Comparison of ENCODE assay signal across 24 mouse cellular contexts in the genomic region with DNA sequence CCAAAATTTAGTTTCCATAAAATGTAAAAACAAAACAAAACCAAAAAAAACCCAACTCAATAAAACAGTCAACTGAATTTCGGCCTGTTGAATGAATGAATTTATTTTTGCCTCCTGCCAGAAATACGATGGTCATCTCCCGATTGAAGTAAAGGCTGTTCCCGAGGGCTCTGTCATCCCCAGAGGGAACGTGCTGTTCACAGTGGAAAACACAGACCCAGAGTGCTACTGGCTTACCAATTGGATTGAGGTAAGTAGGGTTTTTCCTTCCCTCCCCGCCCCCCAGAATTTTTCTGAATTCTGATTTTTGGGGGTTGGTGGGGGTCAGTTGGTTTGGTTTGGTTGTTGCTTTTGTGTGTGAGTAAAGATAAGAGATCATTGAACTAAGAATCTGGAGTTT. TPM values are rescaled to one million over a fixed set of nuclear protein-coding genes. Genes with fewer than 3 reads are reported as not detected.
DNase-seq lines count a peak whose midpoint lies in the region; ATAC-seq and TF ChIP-seq lines count a peak whose summit lies in the region.
"Had no signal": no experiment of that assay in that cellular context is flagged by ENCODE, and none has a peak within 500 bp of the region (broad histone marks: within the 10 kb centered on the region; RNA-seq: fewer than 3 reads in every experiment).

No protein-coding gene starts in this region.

- ATAC-seq in embryonic facial prominence, embryonic 13.5 days (ENCODE audit: insufficient number of reproducible peaks, insufficient read depth, low FRiP score, low TSS enrichment, low read depth), result no peak
- no peak for ATAC-seq in kidney, embryonic 14.5 days (ENCODE audit: low FRiP score, low TSS enrichment)
- no peak for ATAC-seq in lung, embryonic 16.5 days (ENCODE audit: low read depth)
- no peak for ATAC-seq in lung, postnatal 0 days
- no peak for ATAC-seq in stomach, postnatal 0 days (ENCODE audit: low FRiP score, low TSS enrichment)
- ATAC-seq in midbrain, embryonic 15.5 days (replicated peaks), result no peak
- ATAC-seq: forebrain, embryonic 13.5 days; hindbrain, postnatal 0 days; intestine, embryonic 15.5 days had no signal

- no peaks in the 10 kb centered on the region for H3K4me1 ChIP-seq in embryonic facial prominence, embryonic 13.5 days
- H3K4me1 ChIP-seq in embryonic facial prominence, embryonic 10.5 days, result no peaks in the 10 kb centered on the region
- H3K4me1 ChIP-seq in kidney, embryonic 14.5 days (ENCODE audit: control insufficient read depth, insufficient read depth, low read length), result no peaks in the 10 kb centered on the region
- H3K4me1 ChIP-seq in lung, embryonic 16.5 days (replicated peaks; ENCODE audit: control insufficient read depth, insufficient read depth, low read length), result 0 out of 2 replicates have a peak, but pooled peaks cover 5% of the 10 kb centered on the region
- no peaks in the 10 kb centered on the region for H3K4me1 ChIP-seq in lung, postnatal 0 days (ENCODE audit: insufficient read depth, low read depth, low read length)
- H3K4me1 ChIP-seq in stomach, postnatal 0 days (replicated peaks; ENCODE audit: control insufficient read depth, insufficient read depth), result no peaks in the 10 kb centered on the region
- no peaks in the 10 kb centered on the region for H3K4me1 ChIP-seq in midbrain, embryonic 15.5 days
- H3K4me1 ChIP-seq: forebrain, embryonic 13.5 days; hindbrain, embryonic 12.5 days; intestine, embryonic 15.5 days; liver, embryonic 15.5 days; neural tube, embryonic 15.5 days; stomach, embryonic 15.5 days had no signal

- no peaks in the 10 kb centered on the region for H3K9me3 ChIP-seq in embryonic facial prominence, embryonic 13.5 days
- no peaks in the 10 kb centered on the region for H3K9me3 ChIP-seq in embryonic facial prominence, embryonic 10.5 days
- no peaks in the 10 kb centered on the region for H3K9me3 ChIP-seq in kidney, embryonic 14.5 days (ENCODE audit: control insufficient read depth, low read length)
- H3K9me3 ChIP-seq in lung, embryonic 16.5 days (ENCODE audit: control insufficient read depth, low read length), result no peaks in the 10 kb centered on the region
- H3K9me3 ChIP-seq in lung, postnatal 0 days (ENCODE audit: low read length), result no peaks in the 10 kb centered on the region
- H3K9me3 ChIP-seq in stomach, postnatal 0 days (ENCODE audit: control insufficient read depth, low read length), result no peaks in the 10 kb centered on the region
- H3K9me3 ChIP-seq in midbrain, embryonic 15.5 days, result no peaks in the 10 kb centered on the region
- H3K9me3 ChIP-seq: forebrain, embryonic 13.5 days; heart, embryonic 12.5 days; hindbrain, embryonic 12.5 days; intestine, embryonic 15.5 days; liver, embryonic 15.5 days; neural tube, embryonic 15.5 days; stomach, embryonic 15.5 days had no signal

- no peak for TF ChIP-seq CTCF in lung, postnatal 0 days (IDR thresholded peaks at IDR 0.05)
- TF ChIP-seq CTCF in stomach, postnatal 0 days (IDR thresholded peaks at IDR 0.05; ENCODE audit: low read depth), result no peak

- WGBS in embryonic facial prominence, embryonic 13.5 days, result 90% methylated on average over 6 of the region's 6 CpGs
- WGBS in embryonic facial prominence, embryonic 10.5 days, result 91% methylated on average over 6 of the region's 6 CpGs
- WGBS in kidney, embryonic 14.5 days, result 76% methylated on average over 6 of the region's 6 CpGs
- WGBS in lung, embryonic 16.5 days, result 78% methylated on average over 6 of the region's 6 CpGs
- 81% methylated on average over 6 of the region's 6 CpGs for WGBS in lung, postnatal 0 days
- WGBS in stomach, postnatal 0 days, result 71% methylated on average over 6 of the region's 6 CpGs
- WGBS in midbrain, embryonic 15.5 days, result 89% methylated on average over 6 of the region's 6 CpGs

- H3K27ac ChIP-seq in embryonic facial prominence, embryonic 13.5 days, result peak overlapping the region; percentile 28; the same call in 1 of the 2 replicates
- no peak overlapping the region for H3K27ac ChIP-seq in embryonic facial prominence, embryonic 10.5 days (replicated peaks)
- peak overlapping the region; percentile 56; the same call in 1 of the 2 replicates for H3K27ac ChIP-seq in kidney, embryonic 14.5 days (ENCODE audit: low read depth, low read length)
- H3K27ac ChIP-seq in lung, embryonic 16.5 days (ENCODE audit: low read length), result peak overlapping the region; percentile 49; the same call in 1 of the 2 replicates
- no peak overlapping the region for H3K27ac ChIP-seq in lung, postnatal 0 days (ENCODE audit: low read length)
- H3K27ac ChIP-seq in stomach, postnatal 0 days (replicated peaks), result 0 out of 2 replicates have a peak overlapping the region, but pooled peaks have one; percentile 35
- H3K27ac ChIP-seq in midbrain, embryonic 15.5 days, result no peak overlapping the region
- H3K27ac ChIP-seq: forebrain, embryonic 13.5 days; hindbrain, embryonic 12.5 days; hindbrain, postnatal 0 days; intestine, embryonic 15.5 days; liver, embryonic 15.5 days; macrophage; neural tube, embryonic 15.5 days; stomach, embryonic 15.5 days had no signal

- DNase-seq in embryonic facial prominence, embryonic 10.5 days (ENCODE audit: low spot score), result no peak
- no peak for DNase-seq in kidney, postnatal 14 days
- DNase-seq in lung, postnatal 0 days (ENCODE audit: low spot score), result no peak
- DNase-seq in stomach, postnatal 0 days (ENCODE audit: low spot score), result no peak
- DNase-seq: cerebellum, adult 18-20 months; gastrocnemius, postnatal 14 days; left cerebral cortex, postnatal 4 days; retina, postnatal 1 day; right cerebral cortex, postnatal 25 days; thymus, adult 2 months; thymus, postnatal 4 days had no signal

- H3K36me3 ChIP-seq in embryonic facial prominence, embryonic 13.5 days, result peaks cover 33% of the 10 kb centered on the region
- peaks cover 82% of the 10 kb centered on the region for H3K36me3 ChIP-seq in embryonic facial prominence, embryonic 10.5 days (replicated peaks)
- H3K36me3 ChIP-seq in kidney, embryonic 14.5 days (ENCODE audit: control insufficient read depth, insufficient read depth, low read length), result peaks cover 31% of the 10 kb centered on the region
- H3K36me3 ChIP-seq in lung, embryonic 16.5 days (ENCODE audit: control insufficient read depth, insufficient read depth, low read length), result peaks cover 12% of the 10 kb centered on the region
- H3K36me3 ChIP-seq in lung, postnatal 0 days (ENCODE audit: insufficient read depth, low read length), result peaks cover 9% of the 10 kb centered on the region; the same call in 1 of the 2 replicates
- peaks cover 10% of the 10 kb centered on the region for H3K36me3 ChIP-seq in stomach, postnatal 0 days (ENCODE audit: control insufficient read depth, insufficient read depth, low read length)
- H3K36me3 ChIP-seq in midbrain, embryonic 15.5 days (replicated peaks), result peaks cover 25% of the 10 kb centered on the region; the same call in 1 of the 2 replicates

- no peak for TF ChIP-seq EP300 in lung, postnatal 0 days (IDR thresholded peaks at IDR 0.05)
- no peak for TF ChIP-seq EP300 in stomach, postnatal 0 days (optimal IDR thresholded peaks at IDR 0.05)

- H3K27me3 ChIP-seq in embryonic facial prominence, embryonic 13.5 days, result no peaks in the 10 kb centered on the region
- no peaks in the 10 kb centered on the region for H3K27me3 ChIP-seq in embryonic facial prominence, embryonic 10.5 days (replicated peaks; ENCODE audit: low read depth, poor library complexity, severe bottlenecking)
- H3K27me3 ChIP-seq in kidney, embryonic 14.5 days (ENCODE audit: control insufficient read depth, insufficient read depth, low read length), result no peaks in the 10 kb centered on the region
- H3K27me3 ChIP-seq in lung, embryonic 16.5 days (ENCODE audit: control insufficient read depth, insufficient read depth, low read depth, low read length), result no peaks in the 10 kb centered on the region
- H3K27me3 ChIP-seq in lung, postnatal 0 days (replicated peaks; ENCODE audit: insufficient read depth, low read length), result no peaks in the 10 kb centered on the region
- no peaks in the 10 kb centered on the region for H3K27me3 ChIP-seq in stomach, postnatal 0 days (ENCODE audit: control insufficient read depth, insufficient read depth, low read length)
- no peaks in the 10 kb centered on the region for H3K27me3 ChIP-seq in midbrain, embryonic 15.5 days (replicated peaks)
- H3K27me3 ChIP-seq: forebrain, embryonic 13.5 days; heart, embryonic 12.5 days; hindbrain, embryonic 12.5 days; intestine, embryonic 15.5 days; liver, embryonic 15.5 days; neural tube, embryonic 15.5 days; stomach, embryonic 15.5 days had no signal

- H3K4me2 ChIP-seq in embryonic facial prominence, embryonic 13.5 days, result no peak overlapping the region
- H3K4me2 ChIP-seq in kidney, embryonic 14.5 days (replicated peaks; ENCODE audit: low read depth, low read length), result no peak overlapping the region
- H3K4me2 ChIP-seq in lung, embryonic 16.5 days (ENCODE audit: low read depth, low read length), result no peak overlapping the region
- no peak overlapping the region for H3K4me2 ChIP-seq in lung, postnatal 0 days (replicated peaks; ENCODE audit: low read depth, low read length)
- H3K4me2 ChIP-seq in stomach, postnatal 0 days (replicated peaks; ENCODE audit: low read depth), result no peak overlapping the region
- H3K4me2 ChIP-seq in midbrain, embryonic 15.5 days, result no peak overlapping the region
- H3K4me2 ChIP-seq: forebrain, embryonic 13.5 days; heart, embryonic 12.5 days; hindbrain, embryonic 12.5 days; intestine, embryonic 15.5 days; liver, embryonic 15.5 days; neural tube, embryonic 15.5 days; stomach, embryonic 15.5 days had no signal

- no peak overlapping the region for H3K4me3 ChIP-seq in embryonic facial prominence, embryonic 13.5 days
- H3K4me3 ChIP-seq in embryonic facial prominence, embryonic 10.5 days, result no peak overlapping the region
- H3K4me3 ChIP-seq in kidney, embryonic 14.5 days (ENCODE audit: low read length), result no peak overlapping the region
- H3K4me3 ChIP-seq in lung, embryonic 16.5 days (ENCODE audit: low read length), result no peak overlapping the region
- no peak overlapping the region for H3K4me3 ChIP-seq in lung, postnatal 0 days (ENCODE audit: low read depth, low read length)
- no peak overlapping the region for H3K4me3 ChIP-seq in stomach, postnatal 0 days (ENCODE audit: low read depth, low read length)
- no peak overlapping the region for H3K4me3 ChIP-seq in midbrain, embryonic 15.5 days
- H3K4me3 ChIP-seq: forebrain, embryonic 13.5 days; heart, embryonic 12.5 days; hindbrain, embryonic 12.5 days; intestine, embryonic 15.5 days; liver, embryonic 15.5 days; neural tube, embryonic 15.5 days; stomach, embryonic 15.5 days had no signal

- H3K9ac ChIP-seq in embryonic facial prominence, embryonic 13.5 days, result no peak overlapping the region
- no peak overlapping the region for H3K9ac ChIP-seq in kidney, embryonic 14.5 days (ENCODE audit: low read depth, low read length)
- H3K9ac ChIP-seq in lung, embryonic 16.5 days (ENCODE audit: low read length), result no peak overlapping the region
- no peak overlapping the region for H3K9ac ChIP-seq in lung, postnatal 0 days (replicated peaks; ENCODE audit: low read depth)
- H3K9ac ChIP-seq in stomach, postnatal 0 days (ENCODE audit: low read length), result no peak overlapping the region
- H3K9ac ChIP-seq in midbrain, embryonic 15.5 days, result no peak overlapping the region
- H3K9ac ChIP-seq: forebrain, embryonic 13.5 days; heart, embryonic 12.5 days; hindbrain, embryonic 12.5 days; intestine, embryonic 15.5 days; liver, embryonic 15.5 days; neural tube, embryonic 15.5 days; stomach, embryonic 15.5 days had no signal

RNA-seq across cellular contexts. Expression of a gene that starts 15.4 kb away (rescaled TPM):
- polyA plus RNA-seq in embryonic facial prominence, embryonic 13.5 days (2015; fragmentation: Nextera tagmentation; extraction: Ambion mirVana), result 22.7 and 24.7 TPM in 2 replicates
- 37.6 and 39.6 TPM in 2 replicates for polyA plus RNA-seq in embryonic facial prominence, embryonic 10.5 days (2016; fragmentation: Nextera tagmentation; extraction: Ambion mirVana)
- 23.6 and 30.9 TPM in 2 replicates for polyA plus RNA-seq in kidney, embryonic 14.5 days (2014; fragmentation: Nextera tagmentation; extraction: Ambion mirVana)
- 27.7 and 28.1 TPM in 2 replicates for polyA plus RNA-seq in lung, embryonic 16.5 days (2015; fragmentation: Nextera tagmentation; extraction: Ambion mirVana)
- 18.7 and 19.2 TPM in 2 replicates for polyA plus RNA-seq in lung, postnatal 0 days (2015; fragmentation: Nextera tagmentation; extraction: Ambion mirVana)
- polyA plus RNA-seq in stomach, postnatal 0 days (2015; fragmentation: Nextera tagmentation; extraction: Ambion mirVana), result 13.6 and 14.2 TPM in 2 replicates
- polyA plus RNA-seq in midbrain, embryonic 15.5 days (2015; fragmentation: Nextera tagmentation; extraction: Ambion mirVana), result 30.4 and 33.2 TPM in 2 replicates

Comparison
In these comparisons a context has a peak if more than half of its experiments do, and no peak if none do; other contexts are left out.
1. H3K27ac ChIP-seq: peak in embryonic facial prominence, embryonic 13.5 days (single experiment), kidney, embryonic 14.5 days (single experiment), lung, embryonic 16.5 days (single experiment) and stomach, postnatal 0 days (single experiment); none in embryonic facial prominence, embryonic 10.5 days (single experiment), lung, postnatal 0 days (single experiment) and midbrain, embryonic 15.5 days (single experiment).